Mouse (Mus musculus) embryo, embryonic 10 days (tissue): ENCODE data around the gene Vmn2r72.

ENCODE experiments used
- DNase-seq: peaks from one replicate; pipeline ENCODE4 v3.0.0-alpha.2; 2015; ENCODE audit warnings: low spot score

The Vmn2r72 gene

GRCm38 (mm10) chr7:85754997-85755396 lies at the start of gene Vmn2r72:
Vmn2r72 (minus strand) TSS chr7:85755097.
- DNase-seq, result no peak
